Mouse (Mus musculus) intestine, embryonic 14.5 days (tissue): ENCODE data around the gene Pwp2. TPM values are rescaled to one million over a fixed set of nuclear protein-coding genes. Genes with fewer than 3 reads are reported as not detected.

ENCODE experiments used
- ATAC-seq: fragments of 200-750 bp; cut with Nextera tagmentation; replicated peaks from 2 replicates; pipeline ENCODE4 v1.8.0; 2017; ENCODE audit warnings: low read depth, moderate number of reproducible peaks, moderate TSS enrichment, moderate library complexity; ENCODE audit not compliant: low FRiP score, low TSS enrichment
- DNase-seq: peaks from one replicate; pipeline ENCODE4 v3.0.0-alpha.2; 2018; ENCODE audit warnings: low spot score
- H3K27ac ChIP-seq: fragments of 300-500 bp; sonication (generic); 2 replicates; pipeline ENCODE4 v1.5.1; 2014; ENCODE audit warnings: low read depth, mild to moderate bottlenecking, control low read depth
- H3K27me3 ChIP-seq: fragments of 300-500 bp; sonication (generic); replicated peaks from 2 replicates; pipeline ENCODE4 v1.6.1; 2014; ENCODE audit warnings: low read length, control low read depth; ENCODE audit not compliant: control insufficient read depth, insufficient read depth
- H3K36me3 ChIP-seq: fragments of 300-500 bp; sonication (generic); 2 replicates; pipeline ENCODE4 v1.6.1; 2014; ENCODE audit warnings: low read length, control low read depth; ENCODE audit not compliant: control insufficient read depth, insufficient read depth
- H3K4me1 ChIP-seq: fragments of 300-500 bp; sonication (generic); replicated peaks from 2 replicates; pipeline ENCODE4 v1.6.1; 2014; ENCODE audit warnings: low read length, control low read depth, mixed read lengths; ENCODE audit not compliant: control insufficient read depth, insufficient read depth
- H3K4me2 ChIP-seq: fragments of 300-500 bp; sonication (generic); 2 replicates; pipeline ENCODE4 v1.6.1; 2014; ENCODE audit warnings: low read length
- H3K4me3 ChIP-seq: fragments of 300-500 bp; sonication (generic); 2 replicates; pipeline ENCODE4 v1.5.1; 2014; ENCODE audit warnings: low read depth, low read length, control low read depth, mixed read lengths
- H3K9ac ChIP-seq: fragments of 300-500 bp; sonication (generic); 2 replicates; pipeline ENCODE4 v1.6.1; 2014; ENCODE audit warnings: mild to moderate bottlenecking, low read length
- H3K9me3 ChIP-seq: fragments of 300-500 bp; sonication (generic); 2 replicates; pipeline ENCODE4 v1.6.1; 2016; ENCODE audit warnings: low read length, control low read depth; ENCODE audit not compliant: control insufficient read depth
- WGBS: fragments of 180-500 bp; shearing (Covaris S2); extraction: QIAGEN DNeasy Blood & Tissue Kit; methylation state at CpG from one replicate; pipeline ENCODE4 v1.1.7; 2014; 5-methylcytosine and 5-hydroxymethylcytosine counted together
- polyA plus RNA-seq: library from polyadenylated mRNA; unstranded; fragments of >200 nt; fragmentation: Nextera tagmentation; extraction: Ambion mirVana; gene quantifications from 2 replicates; pipeline ENCODE4 v1.2.1, GENCODE M21; 2014

Pwp2 gene
- polyA plus RNA-seq, result 19.0 and 21.5 TPM in 2 replicates

DNA sequence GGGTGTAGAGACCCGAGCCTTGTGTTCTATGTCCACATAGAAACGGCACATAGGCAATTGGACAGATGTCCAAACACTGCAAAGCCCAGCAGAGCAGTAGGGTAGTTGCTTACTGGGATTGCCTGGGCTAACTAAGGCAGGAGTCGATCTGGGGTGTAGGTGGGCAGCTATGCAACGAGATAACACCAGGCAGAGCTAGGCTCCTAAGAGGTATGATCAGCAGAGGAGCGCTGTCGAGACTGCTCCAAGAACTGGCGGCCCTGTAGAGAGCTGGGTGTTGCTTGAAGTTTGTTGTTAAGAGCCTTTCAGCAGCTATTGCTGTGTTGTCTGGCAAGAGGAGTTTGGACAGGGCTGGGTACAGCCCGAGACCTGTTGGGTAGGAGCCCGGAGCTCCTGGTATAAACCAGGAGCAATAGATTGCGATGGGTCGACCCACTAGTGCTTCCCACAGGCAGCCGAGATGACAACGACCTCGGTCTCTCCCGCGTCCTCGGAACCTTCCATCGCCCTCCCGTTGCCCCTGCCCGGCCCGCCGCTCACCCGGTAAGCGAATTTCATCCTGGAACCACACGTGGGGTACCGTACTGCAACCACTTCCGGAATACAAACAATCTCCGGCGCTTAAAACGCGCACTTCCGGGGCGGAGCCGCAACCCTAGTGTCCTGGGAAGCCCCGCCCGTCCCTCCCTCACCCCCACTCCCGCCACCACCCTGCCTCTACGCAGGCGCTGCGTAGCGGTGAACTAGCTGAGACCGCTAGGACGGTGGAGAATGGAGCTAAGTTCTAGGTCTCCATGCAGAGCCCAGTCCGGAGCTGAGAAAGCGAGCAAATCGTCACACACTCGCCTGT lies at the start of gene Pwp2:
Pwp2 (minus strand) TSS at position 619 of the 850 bp plus-strand sequence.
- H3K36me3 ChIP-seq, result peaks cover 57% of the 10 kb centered on the region
- WGBS, result 1% methylated on average over 47 of the region's 47 CpGs
- peaks cover 7% of the 10 kb centered on the region for H3K4me1 ChIP-seq
- no peaks in the 10 kb centered on the region for H3K9me3 ChIP-seq
- DNase-seq (peak; percentile 93), ATAC-seq (peak; percentile 94)
- H3K4me2 ChIP-seq, result peak within 1 kb of the TSS; percentile 96
- peak within 1 kb of the TSS; percentile 70; the same call in 1 of the 2 replicates for H3K27ac ChIP-seq
- peak within 1 kb of the TSS; percentile 65 for H3K9ac ChIP-seq
- peak within 1 kb of the TSS; percentile 89 for H3K4me3 ChIP-seq
- H3K27me3 ChIP-seq, result no peaks in the 10 kb centered on the region

GRCm38 (mm10) chr10:78233756-78234155 lies 48.8 kb upstream of the Pwp2 start:
- Histone ChIP-seq H3K9ac (no peak overlapping the region), H3K27ac (no peak overlapping the region)
- no peak for ATAC-seq

DNA sequence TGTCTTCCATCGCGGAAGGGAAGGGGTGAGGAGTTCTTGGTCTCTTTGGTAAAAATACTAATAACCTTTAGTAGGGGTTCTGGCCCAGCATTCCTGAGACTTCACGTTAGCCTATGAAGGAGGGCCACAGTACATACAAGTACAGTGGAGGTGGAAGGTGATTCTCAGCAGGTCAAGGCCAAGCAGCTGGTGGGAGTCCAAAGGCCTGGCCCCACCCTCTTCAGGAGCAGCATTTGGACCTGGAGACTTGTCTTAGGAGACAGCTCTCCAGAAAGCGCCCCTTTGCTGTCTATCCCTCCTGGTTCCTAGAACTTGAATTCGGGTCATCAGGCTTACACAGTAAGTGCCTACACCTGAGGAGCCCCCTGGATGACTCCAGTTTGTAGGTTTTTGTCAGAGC lies 48.2 kb upstream of the Pwp2 start:
- ATAC-seq (no peak), DNase-seq (no peak)
- peaks cover 23% of the 10 kb centered on the region for H3K36me3 ChIP-seq
- H3K4me1 ChIP-seq, result no peaks in the 10 kb centered on the region; the same call in 1 of the 2 replicates
- H3K27ac ChIP-seq, result no peak overlapping the region
- no peak overlapping the region for H3K4me3 ChIP-seq
- WGBS, result 92% methylated on average over 5 of the region's 5 CpGs
- no peaks in the 10 kb centered on the region for H3K9me3 ChIP-seq
- H3K4me2 ChIP-seq, result no peak overlapping the region
- H3K27me3 ChIP-seq, result no peaks in the 10 kb centered on the region
- H3K9ac ChIP-seq, result no peak overlapping the region

More at GRCm38 (mm10) chr10:78233756-78234155, 48.8 kb upstream of the Pwp2 start:
- H3K9me3 ChIP-seq, result no peaks in the 10 kb centered on the region
- no peak for DNase-seq
- no peaks in the 10 kb centered on the region; the same call in 1 of the 2 replicates for H3K4me1 ChIP-seq
- no peak overlapping the region for H3K4me2 ChIP-seq
- no peaks in the 10 kb centered on the region for H3K27me3 ChIP-seq
- no peak overlapping the region for H3K4me3 ChIP-seq
- H3K36me3 ChIP-seq, result peaks cover 19% of the 10 kb centered on the region; the same call in 1 of the 2 replicates
- 95% methylated on average over 6 of the region's 6 CpGs for WGBS

GRCm38 (mm10) chr10:78232301-78232980 lies 47.5 kb upstream of the Pwp2 start:
- Histone ChIP-seq H3K27ac (no peak overlapping the region), H3K36me3 (peaks cover 31% of the 10 kb centered on the region), H3K9me3 (no peaks in the 10 kb centered on the region), H3K4me3 (no peak overlapping the region), H3K4me2 (no peak overlapping the region), H3K4me1 (no peaks in the 10 kb centered on the region), H3K27me3 (no peaks in the 10 kb centered on the region), H3K9ac (no peak overlapping the region)
- DNase-seq (no peak), ATAC-seq (no peak)
- 90% methylated on average over 4 of the region's 4 CpGs for WGBS

DNA sequence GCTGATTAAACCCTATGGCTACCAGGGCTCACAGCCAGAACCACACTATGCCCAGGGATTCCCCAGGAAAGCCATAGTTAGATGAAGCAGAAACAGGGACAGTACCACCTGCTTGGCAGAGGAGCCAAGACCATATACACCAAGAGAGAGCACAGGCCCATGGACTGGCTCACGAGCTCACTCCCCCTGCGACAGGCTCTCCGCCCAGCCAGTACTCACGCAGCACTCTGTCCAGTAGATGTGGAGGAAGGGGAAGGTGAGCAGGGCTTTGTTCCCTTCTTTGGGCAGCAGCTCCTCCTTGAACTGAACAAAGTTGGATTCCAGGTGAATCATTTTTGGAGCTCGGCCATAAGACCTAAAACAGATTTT lies 43.6 kb upstream of the Pwp2 start:
- no peak for ATAC-seq
- DNase-seq, result no peak
- 90% methylated on average over 5 of the region's 5 CpGs for WGBS
- Histone ChIP-seq H3K4me1 (no peaks in the 10 kb centered on the region), H3K27me3 (no peaks in the 10 kb centered on the region), H3K27ac (no peak overlapping the region), H3K36me3 (peaks cover 36% of the 10 kb centered on the region), H3K4me3 (no peak overlapping the region), H3K9ac (no peak overlapping the region), H3K9me3 (no peaks in the 10 kb centered on the region), H3K4me2 (no peak overlapping the region)

DNA sequence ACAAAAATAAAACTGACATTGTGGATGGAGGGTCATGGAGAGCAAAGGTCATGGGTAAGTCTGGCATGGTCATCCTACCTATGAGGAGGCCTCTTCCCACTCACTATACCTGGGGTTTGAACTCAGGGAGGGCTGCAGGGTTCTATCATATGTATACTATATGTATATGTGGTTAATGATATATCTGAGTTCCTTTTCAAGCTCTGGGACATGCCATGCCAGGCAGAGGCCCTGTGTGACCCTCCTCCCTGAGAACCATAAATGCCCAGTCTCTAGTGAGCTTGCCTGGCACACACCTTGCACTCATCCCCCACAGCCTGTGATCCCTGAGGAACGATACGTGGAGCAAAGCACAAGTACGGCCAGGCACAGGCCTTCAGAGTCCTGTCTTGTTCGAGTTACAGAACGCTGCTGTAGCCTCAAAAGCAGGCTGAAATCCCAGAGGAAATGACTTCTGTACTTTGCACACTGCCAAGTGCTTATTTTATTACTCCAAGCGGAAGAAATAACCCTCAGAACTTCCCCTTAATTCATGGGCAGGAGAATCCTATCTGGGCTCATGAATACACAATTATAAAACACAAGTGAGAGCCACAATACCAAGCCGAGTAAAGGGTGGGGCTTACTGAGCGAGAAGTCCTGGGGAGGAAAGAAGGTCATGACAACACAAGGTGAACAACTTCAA lies 43.1 kb upstream of the Pwp2 start:
- no peak for ATAC-seq
- H3K27ac ChIP-seq, result no peak overlapping the region

DNA sequence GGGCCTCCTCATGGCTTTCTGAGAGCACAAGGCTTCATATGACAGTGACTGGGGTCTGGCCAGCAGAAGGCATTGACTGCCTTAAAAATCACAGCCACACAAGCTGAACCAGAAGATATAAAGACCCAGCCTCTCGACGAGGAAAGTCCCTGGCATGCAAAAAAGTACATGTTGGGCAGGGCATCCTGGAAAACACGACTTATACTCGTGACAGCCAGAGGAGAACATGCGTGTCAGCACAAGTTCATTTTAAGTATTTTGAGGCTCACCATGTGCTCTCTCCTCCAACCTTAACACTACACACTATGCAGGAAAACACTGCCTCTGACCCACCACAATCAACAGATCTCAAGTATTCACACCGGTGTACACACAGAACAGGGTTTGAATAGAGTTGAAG lies 39.2 kb upstream of the Pwp2 start:
- Histone ChIP-seq H3K4me3 (no peak overlapping the region), H3K4me1 (no peaks in the 10 kb centered on the region), H3K4me2 (no peak overlapping the region), H3K9ac (no peak overlapping the region), H3K36me3 (peaks cover 48% of the 10 kb centered on the region), H3K27me3 (no peaks in the 10 kb centered on the region), H3K27ac (no peak overlapping the region), H3K9me3 (no peaks in the 10 kb centered on the region)
- no peak for DNase-seq
- WGBS, result 86% methylated on average over 6 of the region's 6 CpGs
- no peak for ATAC-seq

More for the DNA sequence above, 43.1 kb upstream of the Pwp2 start:
- no peaks in the 10 kb centered on the region for H3K9me3 ChIP-seq
- H3K9ac ChIP-seq, result no peak overlapping the region
- no peaks in the 10 kb centered on the region for H3K27me3 ChIP-seq
- no peak overlapping the region for H3K4me2 ChIP-seq
- whole genome bisulfite sequencing, result 83% methylated on average over 8 of the region's 8 CpGs
- no peak for DNase-seq
- H3K4me3 ChIP-seq, result no peak overlapping the region
- peaks cover 36% of the 10 kb centered on the region for H3K36me3 ChIP-seq
- no peaks in the 10 kb centered on the region for H3K4me1 ChIP-seq

DNA sequence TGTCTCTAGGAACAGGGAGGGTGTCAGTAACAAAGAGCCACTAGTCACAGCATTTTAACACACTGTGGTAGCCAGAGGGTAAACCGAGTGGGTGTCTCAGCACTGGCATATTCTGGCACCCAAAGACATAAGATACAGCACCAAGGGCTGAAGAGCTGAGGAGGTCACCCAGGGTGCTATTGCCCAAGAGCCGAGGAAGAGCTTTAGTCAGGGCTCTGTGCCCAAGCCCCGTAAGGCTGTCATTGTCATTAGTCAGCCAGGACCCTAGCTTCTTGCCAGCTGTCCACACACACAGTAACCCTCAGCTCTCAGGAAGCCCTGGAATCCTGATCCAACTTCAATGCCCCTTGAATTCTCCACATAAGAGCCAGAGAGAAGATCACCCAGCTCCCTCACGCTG lies 38.0 kb upstream of the Pwp2 start:
- WGBS, result 86% methylated on average over 4 of the region's 4 CpGs
- H3K9me3 ChIP-seq, result no peaks in the 10 kb centered on the region
- H3K27ac ChIP-seq, result no peak overlapping the region
- no peaks in the 10 kb centered on the region for H3K27me3 ChIP-seq
- ATAC-seq (no peak), DNase-seq (no peak)
- peaks cover 52% of the 10 kb centered on the region for H3K36me3 ChIP-seq
- no peak overlapping the region for H3K4me3 ChIP-seq
- no peak overlapping the region for H3K9ac ChIP-seq
- no peaks in the 10 kb centered on the region for H3K4me1 ChIP-seq
- H3K4me2 ChIP-seq, result no peak overlapping the region
